Mouse (Mus musculus) neural tube, embryonic 13.5 days (tissue): ENCODE measurements around the gene Lrrc8c. TPM values are rescaled to one million over a fixed set of nuclear protein-coding genes. Genes with fewer than 3 reads are reported as not detected.
A peak's percentile ranks its signal among the peaks of the same experiment; 100 is the strongest.

Experiments used
- ATAC-seq: fragments of 200-750 bp; cut with Nextera tagmentation; 2 replicates; pipeline ENCODE4 v1.8.0; 2017; ENCODE audit warnings: low read depth, mild to moderate bottlenecking, moderate TSS enrichment, moderate library complexity
- H3K27ac ChIP-seq: fragments of 300-500 bp; sonication (generic); replicated peaks from 2 replicates; pipeline ENCODE4 v1.5.1; 2015; ENCODE audit warnings: moderate library complexity, mild to moderate bottlenecking, inconsistent platforms
- H3K27me3 ChIP-seq: fragments of 300-500 bp; sonication (generic); 2 replicates; pipeline ENCODE4 v1.6.1; 2015; ENCODE audit warnings: mild to moderate bottlenecking, inconsistent platforms
- H3K36me3 ChIP-seq: fragments of 300-500 bp; sonication (generic); 2 replicates; pipeline ENCODE4 v1.6.1; 2015; ENCODE audit warnings: mild to moderate bottlenecking, inconsistent platforms
- H3K4me1 ChIP-seq: fragments of 300-500 bp; sonication (generic); replicated peaks from 2 replicates; pipeline ENCODE4 v1.6.1; 2015; ENCODE audit warnings: inconsistent platforms
- H3K4me2 ChIP-seq: fragments of 300-500 bp; sonication (generic); 2 replicates; pipeline ENCODE4 v1.6.1; 2015; ENCODE audit warnings: inconsistent platforms, mild to moderate bottlenecking, moderate library complexity
- H3K4me3 ChIP-seq: fragments of 300-500 bp; sonication (generic); 2 replicates; pipeline ENCODE4 v1.5.1; 2015; ENCODE audit warnings: mild to moderate bottlenecking, inconsistent platforms
- H3K9ac ChIP-seq: fragments of 300-500 bp; sonication (generic); 2 replicates; pipeline ENCODE4 v1.6.1; 2015; ENCODE audit warnings: moderate library complexity, mild to moderate bottlenecking, inconsistent platforms
- H3K9me3 ChIP-seq: fragments of 300-500 bp; sonication (generic); 2 replicates; pipeline ENCODE4 v1.6.1; 2016; ENCODE audit warnings: inconsistent platforms
- WGBS: fragments of 180-500 bp; shearing (Covaris S2); methylation state at CpG from one replicate; pipeline ENCODE4 v1.1.7; 2015; 5-methylcytosine and 5-hydroxymethylcytosine counted together
- polyA plus RNA-seq: library from polyadenylated mRNA; unstranded; fragments of >200 nt; fragmentation: Nextera tagmentation; extraction: Ambion mirVana; gene quantifications from 2 replicates; pipeline ENCODE4 v1.2.1, GENCODE M21; 2015

Gene Lrrc8c
- polyA plus RNA-seq, 1 experiment from 2014 or later, result 10.3 TPM

DNA sequence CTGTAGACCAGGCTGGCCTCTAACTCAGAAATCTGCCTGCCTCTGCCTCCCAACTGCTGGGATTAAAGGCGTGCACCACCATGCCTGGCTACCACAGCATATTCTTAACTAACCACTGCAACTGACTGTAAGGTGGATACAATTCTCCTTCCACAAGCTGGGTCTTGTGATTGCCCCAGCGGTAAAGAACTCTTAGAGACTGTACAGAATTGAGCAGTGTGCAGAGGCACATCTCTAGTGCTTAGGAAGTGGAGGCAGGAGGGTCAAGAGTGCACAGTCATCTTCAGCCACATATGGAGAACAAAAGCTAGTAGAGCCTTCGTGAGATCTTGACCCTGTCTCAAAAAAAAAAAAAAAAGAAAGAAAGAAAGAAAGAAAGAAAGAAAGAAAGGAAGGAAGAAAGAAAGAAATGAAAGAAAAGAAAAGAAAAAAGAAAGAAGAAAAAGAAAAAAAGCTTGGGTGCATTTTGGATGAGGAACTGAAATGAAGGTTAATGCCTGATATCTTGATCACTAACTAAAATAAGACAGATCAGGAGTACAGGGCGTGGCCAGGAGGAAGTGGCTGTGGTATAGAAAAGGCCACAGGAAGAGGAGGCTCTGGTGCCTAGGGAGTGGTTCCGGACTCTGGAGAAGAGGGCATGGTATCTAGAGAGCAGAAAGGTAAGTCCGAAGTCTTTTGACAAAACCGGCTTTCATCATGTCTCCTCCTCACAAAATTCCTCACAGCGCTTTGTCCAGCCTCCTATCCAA lies 131.7 kb downstream of the Lrrc8c start:
- H3K4me1 ChIP-seq, result peaks cover 4% of the 10 kb centered on the region
- no peak overlapping the region for H3K9ac ChIP-seq
- H3K9me3 ChIP-seq, result no peaks in the 10 kb centered on the region
- no peak overlapping the region for H3K4me3 ChIP-seq
- H3K27me3 ChIP-seq, result no peaks in the 10 kb centered on the region
- no peak overlapping the region for H3K4me2 ChIP-seq
- no peaks in the 10 kb centered on the region for H3K36me3 ChIP-seq
- no peak for ATAC-seq
- 90% methylated on average over 8 of the region's 8 CpGs for WGBS
- H3K27ac ChIP-seq, result no peak overlapping the region

DNA sequence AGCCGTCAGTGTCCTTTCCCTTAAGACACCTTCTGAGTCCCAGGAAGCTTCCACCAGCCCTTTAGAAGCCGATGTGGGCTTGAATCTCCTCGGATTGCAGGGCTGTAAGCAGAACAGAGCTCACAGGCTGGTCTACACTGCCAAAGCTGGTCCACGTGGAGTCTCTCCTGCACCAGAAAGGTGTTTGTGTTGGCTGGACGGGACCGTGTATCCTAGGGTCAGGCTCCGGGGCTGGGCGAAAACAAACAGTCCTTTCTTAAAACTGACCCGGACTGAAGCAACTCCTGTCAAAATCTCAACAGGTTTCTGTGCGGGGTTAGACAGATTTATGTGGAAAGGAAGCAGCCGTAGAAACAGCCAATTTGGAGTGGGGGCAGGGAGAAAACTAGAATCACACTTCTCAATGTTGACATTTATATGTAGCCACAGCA lies 132.4 kb downstream of the Lrrc8c start:
- ATAC-seq, result no peak
- no peaks in the 10 kb centered on the region for H3K36me3 ChIP-seq
- H3K27ac ChIP-seq, result no peak overlapping the region
- H3K27me3 ChIP-seq, result no peaks in the 10 kb centered on the region
- peaks cover 4% of the 10 kb centered on the region for H3K4me1 ChIP-seq
- no peak overlapping the region for H3K9ac ChIP-seq
- no peak overlapping the region for H3K4me2 ChIP-seq
- 64% methylated on average over 11 of the region's 11 CpGs for WGBS
- H3K9me3 ChIP-seq, result no peaks in the 10 kb centered on the region
- H3K4me3 ChIP-seq, result no peak overlapping the region

DNA sequence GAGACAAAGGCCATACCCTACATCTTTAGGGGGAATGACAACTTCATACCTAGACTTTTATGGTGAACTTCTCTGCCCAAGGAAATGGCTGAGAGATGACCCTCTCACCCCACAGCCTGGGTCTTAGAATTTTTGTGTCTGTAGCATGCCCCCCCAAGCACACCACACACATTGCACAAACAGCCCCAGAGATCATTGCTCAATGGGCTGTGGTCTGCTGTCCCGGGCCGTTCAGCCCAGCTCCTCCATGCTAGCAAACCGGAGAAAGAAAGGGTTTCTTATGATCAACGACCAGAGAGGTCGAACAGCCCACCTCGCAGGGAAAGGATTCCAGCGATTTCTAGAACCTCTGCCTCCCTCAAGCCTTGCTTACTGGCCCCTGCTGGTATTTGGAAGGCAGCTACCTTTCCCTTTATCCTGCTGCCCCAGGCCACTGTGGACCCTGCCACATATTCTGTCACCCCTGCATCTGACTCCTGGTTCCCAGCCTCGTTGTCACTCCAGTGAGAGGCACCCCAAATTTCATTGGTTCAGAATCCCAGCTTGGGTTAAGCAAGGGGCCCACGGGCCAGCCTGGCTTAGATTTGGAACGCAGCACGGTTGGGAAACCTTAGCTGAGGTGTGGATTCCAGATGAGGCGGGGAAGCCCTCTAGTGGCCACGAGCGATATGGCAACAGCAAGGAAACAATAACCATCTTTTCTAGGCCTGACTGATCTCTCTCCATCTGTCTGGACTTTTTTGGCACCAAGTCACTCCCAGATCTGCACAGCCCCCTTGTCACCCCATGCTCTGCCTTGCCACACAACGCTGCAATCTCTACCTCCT lies 135.3 kb downstream of the Lrrc8c start:
- peak; percentile 86 for ATAC-seq
- no peaks in the 10 kb centered on the region for H3K27me3 ChIP-seq
- H3K4me1 ChIP-seq, result peaks cover 4% of the 10 kb centered on the region
- H3K9ac ChIP-seq, result peak overlapping the region; percentile 58
- H3K9me3 ChIP-seq, result no peaks in the 10 kb centered on the region
- H3K4me3 ChIP-seq, result no peak overlapping the region
- H3K27ac ChIP-seq, result no peak overlapping the region
- H3K4me2 ChIP-seq, result 0 out of 2 replicates have a peak overlapping the region, but pooled peaks have one; percentile 22
- no peaks in the 10 kb centered on the region for H3K36me3 ChIP-seq
- WGBS, result 30% methylated on average over 15 of the region's 15 CpGs

DNA sequence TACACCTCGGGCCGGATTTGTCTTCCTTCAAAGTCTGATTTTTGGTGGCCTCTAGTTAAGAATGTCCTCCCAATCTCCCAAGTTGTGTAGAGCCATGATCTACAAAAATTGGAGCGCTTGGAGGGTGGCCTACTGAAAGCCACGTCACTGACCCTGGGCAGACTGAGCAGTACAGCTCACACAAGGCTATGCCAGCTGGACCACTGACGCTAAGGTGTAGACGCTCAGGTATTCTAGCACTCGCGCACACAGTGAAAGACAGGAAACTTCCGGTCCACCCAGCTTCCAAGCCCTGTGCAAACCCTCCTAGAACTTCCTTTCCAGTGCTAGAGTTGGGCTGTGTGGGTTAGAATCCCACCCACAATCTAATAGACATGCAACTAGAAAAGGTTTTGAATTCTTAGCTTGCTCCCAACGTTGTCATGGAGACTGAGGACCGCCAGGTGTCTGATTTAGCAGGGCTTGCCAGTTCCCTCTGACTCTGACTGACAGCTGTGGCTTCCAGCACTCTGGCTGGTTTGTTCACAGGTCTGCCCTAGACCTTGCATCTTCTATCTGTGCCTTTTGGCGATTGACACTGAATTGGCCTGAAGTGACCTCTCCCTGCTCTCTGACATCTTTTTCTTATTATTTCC lies 136.0 kb downstream of the Lrrc8c start:
- 74% methylated on average over 12 of the region's 12 CpGs for WGBS
- H3K9me3 ChIP-seq, result no peaks in the 10 kb centered on the region
- H3K4me3 ChIP-seq, result no peak overlapping the region
- peaks cover 4% of the 10 kb centered on the region for H3K4me1 ChIP-seq
- H3K9ac ChIP-seq, result no peak overlapping the region
- peak; percentile 70 for ATAC-seq
- no peak overlapping the region for H3K4me2 ChIP-seq
- H3K27me3 ChIP-seq, result no peaks in the 10 kb centered on the region
- H3K27ac ChIP-seq, result no peak overlapping the region
- H3K36me3 ChIP-seq, result no peaks in the 10 kb centered on the region

DNA sequence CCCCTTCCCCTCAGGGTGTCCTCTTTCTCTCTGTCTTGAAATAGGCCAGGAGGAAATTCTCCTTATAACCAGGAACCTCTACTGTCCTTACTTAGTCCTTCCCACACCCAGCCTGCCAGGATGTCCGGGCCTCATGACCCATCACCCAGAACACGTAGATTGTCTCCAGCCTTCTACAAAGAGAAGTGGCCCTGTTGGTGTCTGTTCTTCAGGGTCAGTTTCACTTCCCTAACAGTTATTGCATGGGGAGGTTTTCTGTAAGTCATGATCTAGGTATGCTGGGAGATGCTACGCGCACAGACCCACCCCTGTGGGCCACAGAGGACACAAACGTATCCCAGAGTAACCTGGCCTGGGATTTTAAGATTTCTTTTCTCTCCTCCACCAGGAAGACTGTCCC lies 142.7 kb downstream of the Lrrc8c start:
- Histone ChIP-seq H3K36me3 (no peaks in the 10 kb centered on the region), H3K4me3 (no peak overlapping the region), H3K27me3 (no peaks in the 10 kb centered on the region), H3K4me2 (no peak overlapping the region), H3K4me1 (no peaks in the 10 kb centered on the region), H3K27ac (no peak overlapping the region), H3K9me3 (no peaks in the 10 kb centered on the region), H3K9ac (no peak overlapping the region)
- ATAC-seq, result no peak
- WGBS, result 96% methylated on average over 5 of the region's 5 CpGs

Other genes with a start within 250 kb of the Lrrc8c start
- not detected in 2 replicates for gene Gm43302, start 225.7 kb upstream of the Lrrc8c start, polyA plus RNA-seq
- gene Gbp6, start 225.7 kb upstream of the Lrrc8c start, polyA plus RNA-seq, result 4.6 and 5.0 TPM in 2 replicates
- 13.3 and 13.5 TPM in 2 replicates for gene Lrrc8b, start 103.6 kb upstream of the Lrrc8c start, polyA plus RNA-seq
- 37.6 and 39.4 TPM in 2 replicates for gene Lrrc8d, start 180.6 kb downstream of the Lrrc8c start, polyA plus RNA-seq